Mouse (Mus musculus) intestine, postnatal 0 days (tissue): ENCODE measurements around the gene Crtc3. TPM values are rescaled to one million over a fixed set of nuclear protein-coding genes. Genes with fewer than 3 reads are reported as not detected.

Source experiments
- ATAC-seq: fragments of 200-750 bp; cut with Nextera tagmentation; 2 replicates; pipeline ENCODE4 v1.8.0; 2017; ENCODE audit warnings: mild to moderate bottlenecking, moderate TSS enrichment, moderate library complexity
- H3K27ac ChIP-seq: fragments of 300-500 bp; sonication (generic); 2 replicates; pipeline ENCODE4 v1.5.1; 2014; ENCODE audit warnings: mild to moderate bottlenecking, low read depth, low read length, moderate library complexity
- H3K27me3 ChIP-seq: fragments of 300-500 bp; sonication (generic); replicated peaks from 2 replicates; pipeline ENCODE4 v1.6.1; 2014; ENCODE audit warnings: low read length, mixed read lengths; ENCODE audit not compliant: control insufficient read depth, insufficient read depth
- H3K36me3 ChIP-seq: fragments of 300-500 bp; sonication (generic); 2 replicates; pipeline ENCODE4 v1.6.1; 2014; ENCODE audit warnings: mild to moderate bottlenecking, moderate library complexity; ENCODE audit not compliant: control insufficient read depth, insufficient read depth
- H3K4me1 ChIP-seq: fragments of 300-500 bp; sonication (generic); replicated peaks from 2 replicates; pipeline ENCODE4 v1.6.1; 2014; ENCODE audit warnings: antibody characterized with exemption, low read length, mixed read lengths; ENCODE audit not compliant: control insufficient read depth, insufficient read depth
- H3K4me2 ChIP-seq: fragments of 300-500 bp; sonication (generic); replicated peaks from 2 replicates; pipeline ENCODE4 v1.6.1; 2014; ENCODE audit warnings: low read depth, mild to moderate bottlenecking, moderate library complexity
- H3K4me3 ChIP-seq: fragments of 300-500 bp; sonication (generic); 2 replicates; pipeline ENCODE4 v1.5.1; 2014; ENCODE audit warnings: low read depth, low read length
- H3K9ac ChIP-seq: fragments of 300-500 bp; sonication (generic); 2 replicates; pipeline ENCODE4 v1.6.1; 2014; ENCODE audit warnings: mild to moderate bottlenecking, low read depth, low read length
- H3K9me3 ChIP-seq: fragments of 300-500 bp; sonication (generic); 2 replicates; pipeline ENCODE4 v1.6.1; 2016; ENCODE audit warnings: mixed run types; ENCODE audit not compliant: control insufficient read depth
- CTCF ChIP-seq: sonication (generic); IDR thresholded peaks from 2 replicates; pipeline ENCODE4 v1.5.1; 2016; ENCODE audit warnings: low read depth, mild to moderate bottlenecking, control low read depth, antibody characterized with exemption, moderate library complexity
- WGBS: fragments of 180-500 bp; shearing (Covaris S2); extraction: QIAGEN DNeasy Blood & Tissue Kit; methylation state at CpG from one replicate; pipeline ENCODE4 v1.1.7; 2014; 5-methylcytosine and 5-hydroxymethylcytosine counted together
- polyA plus RNA-seq: library from polyadenylated mRNA; unstranded; fragments of >200 nt; fragmentation: Nextera tagmentation; extraction: Ambion mirVana; gene quantifications from 2 replicates; pipeline ENCODE4 v1.2.1, GENCODE M21; 2015

Gene Crtc3
- polyA plus RNA-seq, 1 experiment from 2014 or later = 11.5 TPM

DNA sequence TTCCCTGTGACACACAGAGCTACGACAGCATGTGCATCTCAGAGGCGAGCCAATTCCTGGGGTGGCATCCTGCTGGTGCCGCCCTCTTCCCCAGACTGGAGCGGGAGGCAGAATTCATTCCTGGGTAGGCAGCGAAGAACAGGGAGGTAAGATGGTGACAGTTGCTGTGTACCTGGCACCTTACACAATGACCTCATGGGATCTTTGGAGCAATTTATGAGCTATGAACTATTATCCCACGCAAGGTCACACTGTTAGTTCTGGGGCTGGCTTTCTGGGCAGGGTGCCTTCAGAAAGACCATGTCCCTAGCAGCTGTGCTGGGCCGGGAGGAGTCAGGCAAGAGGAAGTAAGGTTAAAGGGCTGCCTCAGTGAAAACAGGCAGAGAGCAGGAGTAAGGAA, 77.0 kb downstream of the Crtc3 start:
- H3K27ac ChIP-seq = no peak overlapping the region
- no peaks in the 10 kb centered on the region for H3K9me3 ChIP-seq
- H3K27me3 ChIP-seq = no peaks in the 10 kb centered on the region
- WGBS = 73% methylated on average over 7 of the region's 7 CpGs
- no peak overlapping the region for H3K4me2 ChIP-seq
- peaks cover 11% of the 10 kb centered on the region; the same call in 1 of the 2 replicates for H3K36me3 ChIP-seq
- ATAC-seq = no peak; the same call in 1 of the 2 replicates
- H3K9ac ChIP-seq = no peak overlapping the region
- no peak overlapping the region for H3K4me3 ChIP-seq
- TF ChIP-seq CTCF = no peak
- H3K4me1 ChIP-seq = no peaks in the 10 kb centered on the region

DNA sequence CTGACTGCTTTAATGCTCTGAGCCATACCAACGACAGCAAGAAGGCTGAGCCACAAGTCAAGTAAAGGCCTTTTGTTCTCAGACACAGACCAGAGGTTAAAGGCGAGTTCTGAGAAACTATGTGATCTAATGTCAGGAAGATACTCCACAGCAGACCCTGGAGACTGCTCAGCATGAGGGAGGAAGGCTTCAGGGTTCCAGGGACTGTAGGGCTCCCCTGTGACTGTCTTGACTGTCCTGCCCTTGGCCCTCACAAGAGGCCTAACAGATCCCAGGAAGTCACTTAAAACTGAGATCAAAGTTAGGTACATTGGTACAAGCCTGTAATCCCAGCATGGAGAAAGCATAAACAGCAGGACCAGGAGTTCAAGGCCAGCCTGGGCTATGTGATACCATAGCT, 81.2 kb downstream of the Crtc3 start:
- Histone ChIP-seq H3K4me2 (no peak overlapping the region), H3K9me3 (no peaks in the 10 kb centered on the region), H3K36me3 (peaks cover 24% of the 10 kb centered on the region), H3K9ac (no peak overlapping the region), H3K4me1 (no peaks in the 10 kb centered on the region), H3K27ac (no peak overlapping the region), H3K27me3 (no peaks in the 10 kb centered on the region), H3K4me3 (no peak overlapping the region)
- WGBS = 52% methylated on average over 2 of the region's 2 CpGs
- TF ChIP-seq CTCF = no peak
- ATAC-seq = no peak

DNA sequence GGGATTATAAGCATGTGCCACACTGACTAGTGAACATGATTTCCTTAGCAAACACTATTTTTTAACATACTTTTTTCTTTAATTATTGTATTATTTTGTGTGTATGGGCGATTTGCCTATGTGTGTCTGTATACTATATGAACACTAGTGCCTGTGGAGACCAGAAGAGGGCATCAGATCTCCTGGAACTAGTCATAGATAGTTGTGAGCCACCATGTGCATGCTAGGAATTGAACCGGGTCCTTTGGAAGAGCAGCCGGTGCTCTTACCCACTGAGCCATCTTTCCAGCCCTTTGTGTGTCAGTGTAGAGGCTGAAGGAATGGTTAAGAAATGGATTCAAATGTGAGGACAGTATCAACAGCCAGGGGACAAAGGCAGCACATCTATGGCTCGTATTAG, 82.2 kb downstream of the Crtc3 start:
- WGBS = 84% methylated on average over 4 of the region's 4 CpGs
- Histone ChIP-seq H3K4me3 (no peak overlapping the region), H3K4me2 (no peak overlapping the region), H3K27me3 (no peaks in the 10 kb centered on the region), H3K4me1 (no peaks in the 10 kb centered on the region), H3K27ac (no peak overlapping the region), H3K9me3 (no peaks in the 10 kb centered on the region), H3K36me3 (peaks cover 24% of the 10 kb centered on the region), H3K9ac (no peak overlapping the region)
- ATAC-seq = no peak
- TF ChIP-seq CTCF = peak; percentile 41

DNA sequence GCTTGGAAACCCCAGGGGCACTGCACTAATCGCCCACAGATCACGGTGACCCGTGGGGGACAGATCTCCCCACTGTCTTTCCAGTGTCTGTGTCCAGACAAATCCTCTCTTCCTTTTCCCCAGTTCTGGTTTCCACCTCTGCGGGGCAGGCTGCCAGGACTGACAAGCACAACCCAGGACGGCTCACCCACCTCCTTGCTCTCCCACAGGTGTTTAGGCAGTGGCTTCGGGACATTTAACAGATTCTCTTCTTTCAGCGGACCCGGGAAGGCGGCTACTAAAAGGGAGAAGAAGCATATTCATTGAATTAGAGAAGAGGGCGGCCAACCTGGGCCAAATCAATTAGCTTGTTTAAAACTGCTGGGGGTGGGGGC, 83.1 kb downstream of the Crtc3 start:
- Histone ChIP-seq H3K4me2 (no peak overlapping the region), H3K9me3 (no peaks in the 10 kb centered on the region), H3K27me3 (no peaks in the 10 kb centered on the region), H3K4me1 (no peaks in the 10 kb centered on the region), H3K27ac (no peak overlapping the region), H3K9ac (no peak overlapping the region), H3K4me3 (no peak overlapping the region), H3K36me3 (peaks cover 18% of the 10 kb centered on the region)
- WGBS = 46% methylated on average over 10 of the region's 10 CpGs
- no peak for TF ChIP-seq CTCF
- no peak for ATAC-seq

DNA sequence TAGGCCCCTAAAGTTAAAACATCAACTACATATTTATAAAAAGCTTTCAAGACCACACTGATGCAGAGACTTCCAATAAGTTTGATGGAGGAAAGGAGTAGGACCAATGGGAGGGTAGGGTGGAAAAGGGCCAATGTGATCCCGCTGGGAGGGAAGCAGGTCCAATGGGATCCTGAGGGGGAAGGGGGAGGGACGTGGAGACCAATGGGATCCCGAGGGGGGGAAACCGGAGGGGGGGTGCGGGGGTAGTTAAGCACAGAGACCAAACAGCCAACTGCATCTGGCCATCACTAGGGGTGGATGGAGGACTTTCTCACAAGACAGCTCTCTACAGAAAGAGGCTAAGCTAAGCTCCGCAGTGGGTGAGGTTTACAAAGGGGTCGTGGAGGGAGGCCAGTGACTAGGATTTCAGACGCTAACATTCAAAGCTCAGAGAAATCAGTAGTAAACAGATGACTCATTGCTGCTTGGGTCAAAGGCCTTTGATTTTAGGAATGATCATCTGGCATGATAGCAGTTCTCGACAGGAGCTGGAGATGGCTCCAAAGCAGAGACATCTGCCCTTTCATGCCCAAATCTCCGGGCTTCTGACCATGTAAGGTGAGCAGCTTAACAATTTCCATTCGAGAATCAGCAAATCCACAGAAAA, 83.6 kb downstream of the Crtc3 start:
- Histone ChIP-seq H3K4me2 (no peak overlapping the region), H3K27ac (no peak overlapping the region), H3K4me1 (no peaks in the 10 kb centered on the region), H3K27me3 (no peaks in the 10 kb centered on the region), H3K4me3 (no peak overlapping the region), H3K36me3 (peaks cover 21% of the 10 kb centered on the region), H3K9me3 (no peaks in the 10 kb centered on the region), H3K9ac (no peak overlapping the region)
- WGBS = 48% methylated on average over 11 of the region's 11 CpGs
- no peak for TF ChIP-seq CTCF
- ATAC-seq = no peak

DNA sequence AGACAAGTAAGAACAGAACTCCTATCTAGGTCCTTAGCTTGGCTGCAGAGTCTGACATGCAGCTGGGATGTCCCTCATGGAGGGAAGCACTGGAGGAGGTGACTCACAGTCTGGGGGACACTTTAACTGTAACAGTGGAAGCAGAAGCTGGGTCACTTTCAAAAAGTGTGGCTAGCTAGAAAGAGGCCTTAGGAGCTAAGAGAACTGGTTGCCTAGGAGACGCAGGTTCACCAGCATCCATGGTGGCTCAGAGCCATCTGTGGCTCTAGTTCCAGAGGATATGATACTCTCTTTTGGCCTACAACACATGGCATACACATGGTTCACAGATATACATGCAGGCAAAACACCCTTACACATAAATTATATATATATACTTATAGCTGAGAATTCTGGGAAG, 86.1 kb downstream of the Crtc3 start:
- Histone ChIP-seq H3K27me3 (no peaks in the 10 kb centered on the region), H3K27ac (no peak overlapping the region), H3K4me1 (no peaks in the 10 kb centered on the region), H3K36me3 (peaks cover 30% of the 10 kb centered on the region), H3K9me3 (no peaks in the 10 kb centered on the region), H3K4me2 (no peak overlapping the region), H3K9ac (no peak overlapping the region), H3K4me3 (no peak overlapping the region)
- TF ChIP-seq CTCF = no peak
- ATAC-seq = no peak
- 95% methylated on average over 1 of the region's 1 CpGs for WGBS
